Mouse (Mus musculus) embryonic facial prominence, embryonic 13.5 days (tissue): ENCODE results near the gene Tle3. TPM values are rescaled to one million over a fixed set of nuclear protein-coding genes. Genes with fewer than 3 reads are reported as not detected.

Experiments used
- ATAC-seq: fragments of 200-750 bp; cut with Nextera tagmentation; 2 replicates; pipeline ENCODE4 v1.8.0; 2017; ENCODE audit warnings: low read depth; ENCODE audit not compliant: insufficient number of reproducible peaks, insufficient read depth, low FRiP score, low TSS enrichment
- H3K27ac ChIP-seq: fragments of 300-500 bp; sonication (generic); 2 replicates; pipeline ENCODE4 v1.5.1; 2015; ENCODE audit warnings: moderate library complexity, mild to moderate bottlenecking, inconsistent platforms
- H3K27me3 ChIP-seq: fragments of 300-500 bp; sonication (generic); 2 replicates; pipeline ENCODE4 v1.6.1; 2015; ENCODE audit warnings: mild to moderate bottlenecking, inconsistent platforms
- H3K36me3 ChIP-seq: fragments of 300-500 bp; sonication (generic); 2 replicates; pipeline ENCODE4 v1.6.1; 2015; ENCODE audit warnings: mild to moderate bottlenecking, inconsistent platforms
- H3K4me1 ChIP-seq: fragments of 300-500 bp; sonication (generic); 2 replicates; pipeline ENCODE4 v1.6.1; 2015; ENCODE audit warnings: inconsistent platforms
- H3K4me2 ChIP-seq: fragments of 300-500 bp; sonication (generic); 2 replicates; pipeline ENCODE4 v1.6.1; 2015; ENCODE audit warnings: moderate library complexity, mild to moderate bottlenecking, inconsistent platforms
- H3K4me3 ChIP-seq: fragments of 300-500 bp; sonication (generic); 2 replicates; pipeline ENCODE4 v1.5.1; 2015; ENCODE audit warnings: mild to moderate bottlenecking, inconsistent platforms
- H3K9ac ChIP-seq: fragments of 300-500 bp; sonication (generic); 2 replicates; pipeline ENCODE4 v1.6.1; 2015; ENCODE audit warnings: mild to moderate bottlenecking, inconsistent platforms
- H3K9me3 ChIP-seq: fragments of 300-500 bp; sonication (generic); 2 replicates; pipeline ENCODE4 v1.6.1; 2016; ENCODE audit warnings: inconsistent platforms
- WGBS: fragments of 180-500 bp; shearing (Covaris S2); methylation state at CpG from one replicate; pipeline ENCODE4 v1.1.7; 2015; ENCODE audit warnings: mixed read lengths; 5-methylcytosine and 5-hydroxymethylcytosine counted together
- polyA plus RNA-seq: library from polyadenylated mRNA; unstranded; fragments of >200 nt; fragmentation: Nextera tagmentation; extraction: Ambion mirVana; gene quantifications from 2 replicates; pipeline ENCODE4 v1.2.1, GENCODE M21; 2015

Gene Tle3
- polyA plus RNA-seq, 1 experiment from 2014 or later = 39.5 TPM

GRCm38 (mm10) chr9:61379016-61379634 lies 7.0 kb downstream of the Tle3 start:
- no peak for ATAC-seq

DNA sequence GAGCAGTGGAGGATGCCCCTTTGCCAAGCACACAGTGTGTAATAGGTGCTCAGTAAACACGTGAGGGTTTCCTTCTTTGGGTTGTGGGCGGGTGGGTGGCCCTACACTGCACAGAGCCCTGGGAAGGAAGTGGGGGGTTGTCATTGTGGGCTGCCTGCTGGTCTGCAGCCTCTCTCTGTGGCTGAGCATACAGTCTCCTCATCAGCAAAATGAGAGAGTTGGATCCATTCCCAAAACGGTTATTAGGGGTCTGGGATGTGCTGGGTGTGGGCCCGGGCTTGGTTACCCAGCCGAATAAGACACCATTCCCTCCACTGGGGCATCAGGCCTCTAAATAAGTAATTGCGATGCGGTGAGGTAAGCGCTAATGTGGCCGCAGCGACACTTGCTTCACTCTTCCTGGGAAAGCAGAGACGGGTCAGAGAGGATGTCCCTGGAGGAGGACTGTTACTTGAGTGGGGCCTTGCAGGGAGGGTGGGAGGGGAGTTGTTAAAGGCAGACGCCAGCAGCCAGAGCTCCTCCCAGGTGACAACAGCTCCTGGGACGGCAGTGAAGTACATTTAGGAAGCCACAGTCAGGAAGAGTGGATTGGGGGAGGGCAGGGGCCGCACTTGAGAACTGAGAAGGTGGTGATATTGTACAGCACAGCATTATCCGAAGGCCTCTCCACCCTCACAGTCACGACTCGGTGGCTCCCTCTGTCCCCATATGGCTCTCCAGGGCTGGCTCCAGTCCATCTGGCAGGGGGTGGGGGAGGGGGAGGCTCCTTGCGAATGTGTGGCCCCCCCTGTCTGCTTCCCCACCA lies 8.3 kb downstream of the Tle3 start:
- Histone ChIP-seq H3K36me3 (peaks cover 60% of the 10 kb centered on the region), H3K9ac (no peak overlapping the region), H3K27me3 (no peaks in the 10 kb centered on the region), H3K4me2 (peak overlapping the region; percentile 27), H3K4me3 (0 out of 2 replicates have a peak overlapping the region, but pooled peaks have one; percentile 3), H3K27ac (0 out of 2 replicates have a peak overlapping the region, but pooled peaks have one; percentile 1), H3K9me3 (no peaks in the 10 kb centered on the region), H3K4me1 (peaks cover 99% of the 10 kb centered on the region)
- WGBS = 17% methylated on average over 18 of the region's 18 CpGs
- peak; percentile 48 for ATAC-seq

More at GRCm38 (mm10) chr9:61379016-61379634, 7.0 kb downstream of the Tle3 start:
- no peak overlapping the region for H3K27ac ChIP-seq
- H3K4me3 ChIP-seq = no peak overlapping the region
- WGBS = 64% methylated on average over 11 of the region's 11 CpGs
- H3K4me1 ChIP-seq = peaks cover 98% of the 10 kb centered on the region
- H3K9ac ChIP-seq = no peak overlapping the region
- peak overlapping the region; percentile 94; the same call in 1 of the 2 replicates for H3K4me2 ChIP-seq
- peaks cover 58% of the 10 kb centered on the region for H3K36me3 ChIP-seq
- H3K9me3 ChIP-seq = no peaks in the 10 kb centered on the region
- no peaks in the 10 kb centered on the region for H3K27me3 ChIP-seq

DNA sequence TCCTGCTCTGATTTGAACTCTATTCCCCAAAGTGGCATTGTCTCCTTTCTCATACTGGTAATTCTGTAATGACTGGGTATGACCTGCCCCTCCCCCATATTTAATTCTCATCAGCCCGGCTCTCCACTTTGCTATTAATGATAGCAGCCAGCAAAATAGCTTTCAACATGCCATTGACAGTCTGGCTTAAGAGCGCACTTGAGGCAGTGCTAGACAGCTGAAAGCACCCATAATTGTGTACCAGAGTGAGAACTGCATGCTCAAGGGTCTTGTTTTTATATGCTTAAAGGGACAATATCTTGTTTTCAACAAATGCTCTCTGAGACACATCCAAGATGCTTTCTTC lies 8.9 kb downstream of the Tle3 start:
- 55% methylated on average over 2 of the region's 2 CpGs for WGBS
- Histone ChIP-seq H3K4me3 (no peak overlapping the region), H3K36me3 (peaks cover 64% of the 10 kb centered on the region)

DNA sequence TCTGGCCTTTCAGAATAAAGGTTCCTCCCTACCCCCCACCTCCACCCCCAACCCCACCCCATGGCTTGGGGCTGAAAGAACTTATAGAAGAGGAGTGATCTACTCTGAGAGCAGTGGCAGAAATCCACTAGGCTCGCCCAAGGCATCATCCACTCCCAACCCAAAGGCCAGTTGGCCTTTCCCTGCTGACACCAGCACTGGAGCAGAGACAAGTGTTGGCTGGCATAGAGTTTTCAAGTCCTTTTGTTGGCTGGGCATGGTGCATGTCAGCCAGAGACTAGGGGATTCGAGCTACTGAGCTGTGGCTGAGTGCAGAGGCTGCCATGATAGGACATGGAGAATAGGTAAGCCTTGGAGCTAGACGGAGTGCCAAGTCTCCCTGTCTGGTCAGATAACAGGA lies 9.3 kb downstream of the Tle3 start:
- Histone ChIP-seq H3K9me3 (no peaks in the 10 kb centered on the region), H3K4me1 (peaks cover 99% of the 10 kb centered on the region), H3K9ac (peak overlapping the region; percentile 11; the same call in 1 of the 2 replicates), H3K27me3 (no peaks in the 10 kb centered on the region), H3K4me2 (no peak overlapping the region), H3K4me3 (no peak overlapping the region), H3K27ac (no peak overlapping the region), H3K36me3 (peaks cover 66% of the 10 kb centered on the region)
- ATAC-seq = no peak
- 79% methylated on average over 3 of the region's 3 CpGs for WGBS

More for the DNA sequence above, 8.9 kb downstream of the Tle3 start:
- ATAC-seq = no peak
- Histone ChIP-seq H3K4me1 (peaks cover 99% of the 10 kb centered on the region), H3K9ac (peak overlapping the region; percentile 11; the same call in 1 of the 2 replicates), H3K27ac (no peak overlapping the region), H3K27me3 (no peaks in the 10 kb centered on the region), H3K4me2 (peak overlapping the region; percentile 27; the same call in 1 of the 2 replicates), H3K9me3 (no peaks in the 10 kb centered on the region)

- no peak for ATAC-seq
- no peak overlapping the region for H3K4me2 ChIP-seq
- WGBS = 69% methylated on average over 8 of the region's 8 CpGs
- H3K9me3 ChIP-seq = no peaks in the 10 kb centered on the region
- H3K4me3 ChIP-seq = no peak overlapping the region
- H3K27ac ChIP-seq = no peak overlapping the region
- peaks cover 98% of the 10 kb centered on the region for H3K4me1 ChIP-seq
- H3K27me3 ChIP-seq = no peaks in the 10 kb centered on the region
- H3K9ac ChIP-seq = no peak overlapping the region
- H3K36me3 ChIP-seq = peaks cover 68% of the 10 kb centered on the region
These were observed 10.5 kb downstream of the Tle3 start for GRCm38 (mm10) chr9:61382595-61383186.

DNA sequence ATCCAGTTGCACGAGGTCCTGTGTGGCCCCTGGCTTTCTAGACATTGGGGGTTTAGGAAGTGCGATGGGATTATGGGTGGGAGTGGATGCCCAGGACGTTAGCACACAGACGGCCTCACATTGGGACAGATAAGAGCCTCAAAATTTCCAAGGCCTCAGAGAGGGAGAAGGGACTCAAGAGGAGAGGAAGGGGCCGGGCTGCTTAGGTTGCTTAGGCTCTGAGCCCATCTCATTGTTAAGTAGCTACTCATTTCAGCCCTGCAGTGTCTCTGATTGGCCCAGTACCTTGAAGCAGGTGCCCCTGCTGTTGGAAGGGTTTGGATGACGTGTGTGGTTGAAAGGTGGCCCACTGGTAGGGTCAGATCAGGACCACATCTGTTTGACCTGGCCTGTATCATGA lies 11.9 kb downstream of the Tle3 start:
- Histone ChIP-seq H3K9ac (no peak overlapping the region), H3K27me3 (no peaks in the 10 kb centered on the region), H3K27ac (no peak overlapping the region), H3K4me3 (no peak overlapping the region), H3K36me3 (peaks cover 73% of the 10 kb centered on the region), H3K9me3 (no peaks in the 10 kb centered on the region), H3K4me1 (peaks cover 98% of the 10 kb centered on the region), H3K4me2 (no peak overlapping the region)
- no peak for ATAC-seq
- 53% methylated on average over 6 of the region's 6 CpGs for WGBS

DNA sequence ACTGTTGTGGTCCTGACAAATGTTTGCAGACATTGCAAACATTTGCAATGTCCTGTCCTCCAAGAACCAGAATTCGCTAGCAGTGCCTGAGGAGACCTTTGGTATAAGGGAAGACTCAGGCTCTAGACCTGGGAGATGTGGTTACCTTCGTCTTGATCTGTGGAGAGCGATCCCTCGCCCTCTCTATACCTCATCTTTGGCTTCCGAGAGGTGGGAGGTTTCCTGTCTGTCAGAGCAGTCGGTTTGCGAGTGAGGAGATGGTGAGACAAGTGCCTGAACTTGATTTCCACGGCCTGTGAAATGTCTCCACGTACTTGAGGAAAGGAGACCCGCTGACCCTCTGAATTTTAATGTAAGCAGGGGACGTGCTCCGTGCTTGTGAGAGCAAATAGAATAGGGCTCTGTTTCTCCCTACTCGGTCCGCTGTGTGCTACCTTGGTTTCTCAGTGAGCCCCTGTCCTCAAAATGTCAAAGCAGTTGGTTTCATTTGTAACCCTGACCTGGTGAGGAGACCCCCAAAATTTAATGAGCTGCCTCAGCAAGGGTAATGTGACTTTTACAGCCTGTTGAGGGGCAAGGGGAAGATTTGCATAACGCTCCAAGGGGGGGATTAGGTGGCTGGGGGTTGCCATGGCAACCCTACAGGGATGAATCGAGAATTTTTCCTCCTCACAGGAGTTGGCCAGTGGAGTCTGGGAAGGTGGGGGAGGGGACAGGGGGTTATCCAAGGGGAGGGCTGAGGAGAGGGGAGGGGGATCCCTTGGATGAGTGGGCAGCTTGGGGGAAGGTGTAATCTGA lies 12.7 kb downstream of the Tle3 start:
- Histone ChIP-seq H3K27me3 (no peaks in the 10 kb centered on the region), H3K4me3 (no peak overlapping the region), H3K27ac (no peak overlapping the region), H3K9me3 (no peaks in the 10 kb centered on the region), H3K4me2 (peak overlapping the region; percentile 26), H3K4me1 (peaks cover 93% of the 10 kb centered on the region), H3K9ac (no peak overlapping the region; the same call in 1 of the 2 replicates), H3K36me3 (peaks cover 78% of the 10 kb centered on the region)
- 20% methylated on average over 16 of the region's 16 CpGs for WGBS
- no peak for ATAC-seq

- no peak overlapping the region; the same call in 1 of the 2 replicates for H3K9ac ChIP-seq
- H3K27ac ChIP-seq = no peak overlapping the region; the same call in 1 of the 2 replicates
- no peak overlapping the region for H3K4me2 ChIP-seq
- no peak overlapping the region for H3K4me3 ChIP-seq
- no peaks in the 10 kb centered on the region for H3K9me3 ChIP-seq
- peaks cover 84% of the 10 kb centered on the region for H3K36me3 ChIP-seq
- no peaks in the 10 kb centered on the region for H3K27me3 ChIP-seq
- no peak for ATAC-seq
- WGBS = 16% methylated on average over 8 of the region's 8 CpGs
- peaks cover 84% of the 10 kb centered on the region for H3K4me1 ChIP-seq
These were observed 13.6 kb downstream of the Tle3 start for GRCm38 (mm10) chr9:61385753-61386152.

GRCm38 (mm10) chr9:61386314-61386713 lies 14.1 kb downstream of the Tle3 start:
- no peak overlapping the region for H3K27ac ChIP-seq
- no peak for ATAC-seq
- no peaks in the 10 kb centered on the region for H3K9me3 ChIP-seq
- whole genome bisulfite sequencing = 70% methylated on average over 2 of the region's 2 CpGs
- H3K36me3 ChIP-seq = peaks cover 84% of the 10 kb centered on the region
- H3K9ac ChIP-seq = no peak overlapping the region
- H3K27me3 ChIP-seq = no peaks in the 10 kb centered on the region
- no peak overlapping the region for H3K4me2 ChIP-seq
- peaks cover 82% of the 10 kb centered on the region for H3K4me1 ChIP-seq
- H3K4me3 ChIP-seq = no peak overlapping the region

DNA sequence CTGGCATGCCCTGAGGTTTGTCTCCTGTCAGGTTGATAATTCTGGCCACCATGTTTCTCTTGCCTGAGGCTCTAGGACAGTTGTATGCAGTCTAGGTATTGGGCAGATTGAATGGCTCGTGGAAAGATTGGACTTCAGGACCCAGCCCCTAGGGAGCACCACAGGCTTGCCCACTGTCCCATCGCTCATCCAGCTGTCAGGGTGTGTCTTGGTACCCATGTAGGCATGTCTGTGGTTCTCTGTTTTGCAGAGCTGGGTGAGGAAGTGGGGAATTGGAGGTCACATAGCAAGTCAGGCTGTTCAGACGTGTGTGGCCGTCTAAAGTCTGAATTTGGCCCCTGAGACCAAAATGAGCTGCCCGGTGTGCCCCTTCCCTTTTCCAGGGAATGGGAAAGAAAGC lies 15.6 kb downstream of the Tle3 start:
- Histone ChIP-seq H3K36me3 (peaks cover 79% of the 10 kb centered on the region), H3K4me1 (peaks cover 78% of the 10 kb centered on the region)
- WGBS = 73% methylated on average over 5 of the region's 5 CpGs

DNA sequence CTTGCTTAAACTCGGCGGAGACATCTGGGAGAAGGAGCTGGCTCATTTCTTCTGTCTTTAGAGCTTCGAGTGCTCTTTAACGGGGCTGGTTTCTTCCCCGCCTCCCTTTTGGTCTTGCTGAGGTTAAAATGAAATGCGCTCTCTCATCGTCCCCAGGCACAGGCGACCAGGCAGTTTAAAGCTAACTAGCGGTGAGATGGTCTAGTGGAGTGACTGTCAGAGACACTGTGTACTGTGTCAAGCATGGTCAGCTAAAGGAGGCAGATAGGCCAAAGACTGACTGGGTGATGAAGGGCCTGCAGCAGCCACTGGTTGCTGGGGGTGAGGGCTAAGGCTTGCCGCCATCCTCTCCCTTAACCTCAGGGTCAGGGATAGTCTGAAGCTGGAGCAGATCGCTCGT lies 16.0 kb downstream of the Tle3 start:
- Histone ChIP-seq H3K4me2 (no peak overlapping the region), H3K4me1 (peaks cover 74% of the 10 kb centered on the region), H3K9me3 (no peaks in the 10 kb centered on the region), H3K9ac (no peak overlapping the region), H3K36me3 (peaks cover 79% of the 10 kb centered on the region), H3K27me3 (no peaks in the 10 kb centered on the region), H3K4me3 (no peak overlapping the region), H3K27ac (no peak overlapping the region)
- WGBS = 73% methylated on average over 12 of the region's 12 CpGs
- no peak for ATAC-seq

More for the DNA sequence above, 15.6 kb downstream of the Tle3 start:
- no peak for ATAC-seq
- no peak overlapping the region for H3K4me2 ChIP-seq
- H3K9ac ChIP-seq = no peak overlapping the region
- H3K27ac ChIP-seq = no peak overlapping the region
- no peak overlapping the region for H3K4me3 ChIP-seq
- no peaks in the 10 kb centered on the region for H3K9me3 ChIP-seq
- H3K27me3 ChIP-seq = no peaks in the 10 kb centered on the region
